Mouse (Mus musculus) adipocyte (in vitro differentiated cells): ENCODE results near the gene Asns.

ENCODE experiments used
- DNase-seq: peaks from one replicate; pipeline ENCODE4 v3.0.0-alpha.2; 2016; ENCODE audit warnings: low spot score

The Asns gene

GRCm38 (mm10) chr6:7692884-7693585 lies at the start of gene Asns:
Asns (minus strand) TSS chr6:7693254.
- peak; percentile 86 for DNase-seq

GRCm38 (mm10) chr6:7741721-7742120 lies 48.7 kb upstream of the Asns start:
- peak; percentile 34 for DNase-seq

GRCm38 (mm10) chr6:7737842-7738241 lies 44.8 kb upstream of the Asns start:
- DNase-seq, result no peak

- peak; percentile 98 for DNase-seq
Observed at GRCm38 (mm10) chr6:7732754-7733708, 40.0 kb upstream of the Asns start.

- DNase-seq, result no peak
Observed at GRCm38 (mm10) chr6:7732097-7732496, 39.0 kb upstream of the Asns start.

- DNase-seq, result no peak
Observed at GRCm38 (mm10) chr6:7729128-7729527, 36.1 kb upstream of the Asns start.

- no peak for DNase-seq
Observed at GRCm38 (mm10) chr6:7728241-7728640, 35.2 kb upstream of the Asns start.

GRCm38 (mm10) chr6:7716236-7716635 lies 23.2 kb upstream of the Asns start:
- peak; percentile 75 for DNase-seq

GRCm38 (mm10) chr6:7714230-7714629 lies 21.2 kb upstream of the Asns start:
- no peak for DNase-seq

GRCm38 (mm10) chr6:7711837-7712330 lies 18.8 kb upstream of the Asns start:
- no peak for DNase-seq

GRCm38 (mm10) chr6:7708246-7708645 lies 15.2 kb upstream of the Asns start:
- no peak for DNase-seq

GRCm38 (mm10) chr6:7706796-7707195 lies 13.7 kb upstream of the Asns start:
- DNase-seq, result no peak

GRCm38 (mm10) chr6:7697999-7698699 lies 5.1 kb upstream of the Asns start:
- DNase-seq, result no peak

- DNase-seq, result no peak
Observed at GRCm38 (mm10) chr6:7697077-7697643, 4.1 kb upstream of the Asns start.

- DNase-seq, result no peak
Observed at GRCm38 (mm10) chr6:7696641-7697040, 3.6 kb upstream of the Asns start.

GRCm38 (mm10) chr6:7695901-7696300 lies 2.8 kb upstream of the Asns start:
- DNase-seq, result no peak

GRCm38 (mm10) chr6:7693666-7694065 lies 612 bp upstream of the Asns start:
- DNase-seq, result no peak

GRCm38 (mm10) chr6:7692451-7692850 lies 603 bp downstream of the Asns start:
- peak; percentile 62 for DNase-seq

- DNase-seq, result peak; percentile 25
Observed at GRCm38 (mm10) chr6:7692037-7692436, 1.0 kb downstream of the Asns start.

- DNase-seq, result no peak
Observed at GRCm38 (mm10) chr6:7690456-7690855, 2.6 kb downstream of the Asns start.

GRCm38 (mm10) chr6:7689180-7689579 lies 3.9 kb downstream of the Asns start:
- DNase-seq, result peak; percentile 20

- DNase-seq, result no peak
Observed at GRCm38 (mm10) chr6:7686047-7686446, 7.0 kb downstream of the Asns start.
